Mouse (Mus musculus) T-helper 2 cell (primary cell): ENCODE results near the gene Asic5.

Experiments
- in situ Hi-C: fragments of 300-600 bp; cut with MboI, MseI; formaldehyde crosslinking; loops from one replicate; pipeline ENCODE4 v1.15.1; 2025; ENCODE audit warnings: high pct_unique_total_duplicates

Gene Asic5

GRCm38 (mm10) chr3:81981990-81982389 lies at the start of gene Asic5:
TSS of gene Asic5 (plus strand) at chr3:81982290.
- in situ Hi-C loops = no loop called here

DNA sequence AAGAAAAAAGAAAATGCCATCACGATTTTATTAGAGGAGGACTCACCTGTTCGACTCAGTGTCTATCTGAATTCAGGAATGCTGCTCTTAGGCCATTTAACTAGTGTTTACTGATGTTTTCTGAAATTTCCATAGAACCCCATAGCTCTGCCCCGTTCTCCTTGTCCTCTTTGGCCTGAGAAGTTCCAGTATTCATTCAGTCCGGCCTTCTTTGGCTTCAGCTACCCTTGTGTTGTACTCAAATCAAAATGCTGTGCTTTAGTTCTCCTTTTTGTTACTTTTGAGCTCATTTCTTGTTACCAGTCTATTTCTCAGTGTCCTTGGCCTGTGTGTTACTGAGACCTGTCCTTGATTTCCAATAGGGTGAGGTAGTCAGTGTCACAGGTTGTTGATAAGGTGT lies 48.7 kb upstream of the Asic5 start:
- in situ Hi-C loops = loop anchor here (10.0 kb wide), 1 partner anchor 921 kb away; no protein-coding TSS in a partner anchor

- in situ Hi-C loops = loop anchor here (10.0 kb wide), 1 partner anchor 916 kb away; no protein-coding TSS in a partner anchor
Measured at GRCm38 (mm10) chr3:81938924-81939323, 43.2 kb upstream of the Asic5 start.

- in situ Hi-C loops = loop anchor here (10.0 kb wide), 1 partner anchor 1832 kb away; no protein-coding TSS in a partner anchor
Measured at GRCm38 (mm10) chr3:81942341-81942740, 39.7 kb upstream of the Asic5 start.

GRCm38 (mm10) chr3:81943097-81943496 lies 39.0 kb upstream of the Asic5 start:
- in situ Hi-C loops = loop anchor here (10.0 kb wide), 1 partner anchor 1832 kb away; no protein-coding TSS in a partner anchor

GRCm38 (mm10) chr3:81944851-81945393 lies 37.2 kb upstream of the Asic5 start:
- in situ Hi-C loops = loop anchor here (10.0 kb wide), 1 partner anchor 1830 kb away; no protein-coding TSS in a partner anchor

DNA sequence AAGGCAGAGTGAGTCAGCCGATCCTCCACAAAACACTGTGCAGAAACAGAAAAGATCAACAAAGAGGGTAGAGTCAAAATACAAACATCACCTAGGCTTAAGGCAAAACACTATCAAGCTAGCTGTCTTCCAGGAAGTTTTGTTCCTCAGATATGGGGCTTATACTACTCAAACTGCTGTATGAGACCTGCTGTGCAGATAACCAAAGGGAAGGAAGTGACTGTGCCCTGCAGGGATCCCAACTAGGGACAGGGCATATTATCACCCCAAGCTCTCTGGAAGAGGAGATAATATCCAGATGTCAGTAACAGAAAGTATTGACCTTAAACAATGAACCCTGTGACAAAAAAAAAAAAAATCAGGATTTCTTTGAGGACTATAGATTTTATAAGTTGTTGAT lies 33.0 kb upstream of the Asic5 start:
- in situ Hi-C loops = loop anchor here (10.0 kb wide), 1 partner anchor 1826 kb away; no protein-coding TSS in a partner anchor

- in situ Hi-C loops = no loop called here
Measured at GRCm38 (mm10) chr3:81951785-81952184, 30.3 kb upstream of the Asic5 start.

DNA sequence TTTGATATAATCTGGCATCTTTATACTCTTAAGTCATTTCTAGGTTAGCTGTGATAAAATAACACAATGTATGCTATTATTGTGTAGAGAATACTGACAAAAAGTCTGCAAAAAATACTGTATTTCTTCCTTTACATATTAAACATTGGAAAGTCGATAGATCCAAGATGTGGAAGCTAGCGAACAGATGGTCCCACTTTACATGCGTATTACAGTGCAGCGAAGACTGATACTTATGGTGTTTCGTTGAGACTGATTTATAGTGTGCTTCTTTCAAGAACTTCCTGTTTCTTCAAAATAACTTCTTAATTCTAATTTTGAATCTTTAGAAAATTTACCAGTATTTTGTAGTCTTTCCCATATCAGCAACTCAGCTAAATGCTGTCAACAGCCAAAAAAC lies 24.6 kb upstream of the Asic5 start:
- in situ Hi-C loops = no loop called here

DNA sequence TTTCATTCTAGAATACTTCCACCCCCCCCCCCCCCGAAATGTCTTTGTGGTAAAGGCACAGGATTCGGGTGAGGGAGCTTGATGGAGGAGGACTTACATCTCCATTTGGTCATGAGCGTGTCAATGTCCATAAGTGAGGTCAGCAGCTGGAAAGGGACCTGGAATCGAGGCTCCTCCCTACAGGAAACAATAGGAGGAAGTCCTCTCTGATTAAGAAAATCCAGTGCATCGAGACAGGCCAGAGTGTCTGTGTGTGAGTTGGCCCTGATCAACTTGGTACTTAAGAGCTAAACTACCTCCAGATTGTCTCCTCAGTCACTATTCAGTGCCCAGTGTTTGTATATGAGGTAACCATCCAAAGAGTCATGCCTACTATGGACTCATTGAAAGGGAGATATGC lies 20.8 kb upstream of the Asic5 start:
- in situ Hi-C loops = no loop called here

- in situ Hi-C loops = no loop called here
Measured at GRCm38 (mm10) chr3:81963768-81964167, 18.3 kb upstream of the Asic5 start.

DNA sequence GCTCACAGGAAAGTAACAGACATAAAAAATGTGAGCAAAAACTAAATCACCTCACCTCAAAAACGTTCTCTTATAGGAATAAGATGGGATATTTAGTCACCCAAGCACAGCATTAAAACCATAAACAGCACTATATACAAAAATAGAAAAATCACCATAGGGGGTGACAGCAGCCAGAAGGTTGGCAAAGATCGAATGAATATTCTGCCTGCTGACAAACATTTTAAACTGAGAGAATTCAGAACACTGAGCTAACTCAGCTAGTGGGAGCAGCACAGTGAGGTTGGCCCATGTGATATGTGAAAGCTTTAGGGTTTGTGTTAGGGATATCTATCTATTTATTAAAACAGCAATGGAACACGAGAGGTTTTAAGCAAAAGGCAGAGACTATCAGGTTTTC lies 17.5 kb upstream of the Asic5 start:
- in situ Hi-C loops = no loop called here

GRCm38 (mm10) chr3:81975607-81976006 lies 6.5 kb upstream of the Asic5 start:
- in situ Hi-C loops = no loop called here

DNA sequence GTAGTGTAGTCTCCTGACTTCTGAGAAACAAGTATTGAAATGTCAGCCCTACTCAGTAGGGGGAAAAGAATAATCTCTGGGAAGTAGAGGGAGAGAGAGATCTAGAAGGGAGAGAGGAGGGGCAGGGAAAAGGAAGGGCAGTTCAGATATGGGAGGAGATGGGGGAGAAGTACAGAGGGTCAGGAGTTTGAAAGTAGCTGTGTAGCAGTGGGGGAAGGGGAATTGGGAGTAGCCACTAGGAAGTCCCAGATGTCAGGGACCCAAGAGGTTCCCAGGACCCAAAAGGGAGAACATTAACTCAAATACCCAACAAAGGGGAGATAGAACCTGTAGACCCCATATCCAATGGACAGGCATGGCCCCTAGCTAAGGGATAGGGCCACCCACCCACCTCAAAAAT lies 6.0 kb upstream of the Asic5 start, which contains the start of gene Tdo2:
Gene Tdo2 (minus strand): TSS at position 101 of the 400 bp plus-strand sequence.
- in situ Hi-C loops = no loop called here

DNA sequence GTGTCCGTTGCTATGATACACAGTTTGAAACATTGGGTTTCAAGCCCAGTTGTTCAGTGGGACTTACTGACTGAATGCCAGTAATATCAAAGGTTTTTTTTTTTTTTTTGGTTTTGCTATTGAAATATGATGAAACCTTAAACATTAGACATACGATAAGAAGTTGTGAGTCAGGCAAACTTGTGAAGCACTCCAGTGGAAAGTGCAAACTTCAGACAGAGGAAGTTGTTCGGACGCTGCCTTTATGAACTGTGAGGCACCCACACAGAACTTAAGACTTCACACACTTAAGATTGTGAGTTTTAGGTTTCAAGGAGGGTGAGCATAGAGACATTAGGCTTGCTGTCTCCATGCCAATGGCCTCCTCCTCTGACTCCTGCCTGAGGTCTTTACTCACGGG lies 514 bp upstream of the Asic5 start:
- in situ Hi-C loops = no loop called here

- in situ Hi-C loops = no loop called here
Measured at GRCm38 (mm10) chr3:81983120-81983895, 1.2 kb downstream of the Asic5 start.

DNA sequence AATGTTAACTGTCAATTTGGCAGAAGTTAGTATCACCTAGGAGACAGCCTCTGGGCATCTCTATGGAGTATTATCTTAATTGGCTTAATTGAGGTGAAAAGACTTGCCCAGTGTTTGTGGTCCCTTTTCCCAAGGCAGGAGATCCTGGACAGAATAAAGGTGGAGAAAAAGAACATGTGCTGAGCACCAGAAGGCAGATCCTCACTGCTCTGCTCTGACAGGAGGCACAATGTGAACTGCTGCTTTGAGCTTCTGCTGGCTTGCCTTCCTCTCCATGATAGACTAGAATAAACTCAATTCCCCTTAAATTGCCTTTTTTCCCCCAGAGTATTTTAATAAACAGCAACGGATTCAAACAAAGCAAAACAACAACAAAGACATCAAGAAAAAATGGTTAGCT lies 3.0 kb downstream of the Asic5 start:
- in situ Hi-C loops = no loop called here

- in situ Hi-C loops = no loop called here
Measured at GRCm38 (mm10) chr3:81986103-81986502, 4.0 kb downstream of the Asic5 start.

GRCm38 (mm10) chr3:81987628-81988027 lies 5.5 kb downstream of the Asic5 start:
- in situ Hi-C loops = no loop called here

GRCm38 (mm10) chr3:81989692-81990141 lies 7.6 kb downstream of the Asic5 start:
- in situ Hi-C loops = no loop called here

GRCm38 (mm10) chr3:81990531-81990930 lies 8.4 kb downstream of the Asic5 start:
- in situ Hi-C loops = no loop called here

GRCm38 (mm10) chr3:81995371-81995770 lies 13.3 kb downstream of the Asic5 start:
- in situ Hi-C loops = no loop called here

DNA sequence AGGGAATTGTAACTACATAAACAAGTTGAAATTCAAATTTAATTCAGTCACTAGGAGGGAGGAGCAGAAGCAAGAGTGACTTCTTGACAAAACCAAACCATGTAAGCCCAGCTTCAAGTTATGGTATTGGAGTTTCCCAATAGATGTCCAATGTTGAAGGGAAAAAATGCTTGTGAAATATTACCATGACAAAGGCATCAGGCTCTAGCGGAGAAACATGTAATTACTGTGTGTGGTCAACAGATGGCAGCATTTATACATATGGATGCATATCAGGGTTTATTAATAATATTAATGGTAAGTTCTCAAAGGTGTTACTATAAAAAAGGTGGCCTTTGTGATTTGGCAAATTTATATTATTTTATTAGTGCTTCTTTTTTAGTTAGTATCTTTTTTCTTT lies 13.9 kb downstream of the Asic5 start:
- in situ Hi-C loops = no loop called here
